Mouse (Mus musculus) cerebellum, adult 2 months (tissue): ENCODE data around the gene Brpf1. TPM values are rescaled to one million over a fixed set of nuclear protein-coding genes. Genes with fewer than 3 reads are reported as not detected.

ENCODE experiments used
- DNase-seq, 2 experiments: peaks; one replicate each; pipeline ENCODE4 v3.0.0; 2021
- H3K27ac ChIP-seq: fragments of 200-500 bp; 2 replicates; pipeline ENCODE4 v1.5.1; 2012; ENCODE audit warnings: low read length, control low read depth, inconsistent platforms; ENCODE audit not compliant: insufficient read depth
- H3K27me3 ChIP-seq: fragments of 200-500 bp; 2 replicates; pipeline ENCODE4 v1.6.1; 2012; ENCODE audit warnings: inconsistent platforms, mild to moderate bottlenecking, low read length, moderate library complexity; ENCODE audit not compliant: control insufficient read depth, insufficient read depth
- H3K4me1 ChIP-seq: fragments of 200-500 bp; 2 replicates; pipeline ENCODE4 v1.6.1; 2011; ENCODE audit warnings: low read length; ENCODE audit not compliant: control insufficient read depth, insufficient read depth
- H3K4me3 ChIP-seq: fragments of 200-500 bp; replicated peaks from 2 replicates; pipeline ENCODE3; 2011; ENCODE audit warnings: mild to moderate bottlenecking, low read depth, low read length, control low read depth; ENCODE audit not compliant: insufficient read depth
- CTCF ChIP-seq: fragments of 200-500 bp; IDR thresholded peaks from 2 replicates; pipeline ENCODE4 v1.5.1; 2011; ENCODE audit warnings: low read depth, mild to moderate bottlenecking, control low read depth, low read length, moderate library complexity, borderline replicate concordance; ENCODE audit not compliant: insufficient read depth
- POLR2A ChIP-seq: fragments of 200-500 bp; IDR thresholded peaks from 2 replicates; pipeline ENCODE4 v1.6.1; 2011; ENCODE audit warnings: low read length, control low read depth, borderline replicate concordance; ENCODE audit not compliant: insufficient read depth
- WGBS: fragments of 180-500 bp; shearing (Covaris S2); methylation state at CpG from one replicate; pipeline ENCODE4 v1.1.7; 2018; 5-methylcytosine and 5-hydroxymethylcytosine counted together
- polyA plus RNA-seq: library from polyadenylated mRNA; depleted of rRNA; stranded (reverse); fragments of >200 nt; gene quantifications from 2 replicates; pipeline ENCODE4 v1.2.3, GENCODE M21; 2012

The Brpf1 gene
- polyA plus RNA-seq, 1 experiment = 48.1 TPM

DNA sequence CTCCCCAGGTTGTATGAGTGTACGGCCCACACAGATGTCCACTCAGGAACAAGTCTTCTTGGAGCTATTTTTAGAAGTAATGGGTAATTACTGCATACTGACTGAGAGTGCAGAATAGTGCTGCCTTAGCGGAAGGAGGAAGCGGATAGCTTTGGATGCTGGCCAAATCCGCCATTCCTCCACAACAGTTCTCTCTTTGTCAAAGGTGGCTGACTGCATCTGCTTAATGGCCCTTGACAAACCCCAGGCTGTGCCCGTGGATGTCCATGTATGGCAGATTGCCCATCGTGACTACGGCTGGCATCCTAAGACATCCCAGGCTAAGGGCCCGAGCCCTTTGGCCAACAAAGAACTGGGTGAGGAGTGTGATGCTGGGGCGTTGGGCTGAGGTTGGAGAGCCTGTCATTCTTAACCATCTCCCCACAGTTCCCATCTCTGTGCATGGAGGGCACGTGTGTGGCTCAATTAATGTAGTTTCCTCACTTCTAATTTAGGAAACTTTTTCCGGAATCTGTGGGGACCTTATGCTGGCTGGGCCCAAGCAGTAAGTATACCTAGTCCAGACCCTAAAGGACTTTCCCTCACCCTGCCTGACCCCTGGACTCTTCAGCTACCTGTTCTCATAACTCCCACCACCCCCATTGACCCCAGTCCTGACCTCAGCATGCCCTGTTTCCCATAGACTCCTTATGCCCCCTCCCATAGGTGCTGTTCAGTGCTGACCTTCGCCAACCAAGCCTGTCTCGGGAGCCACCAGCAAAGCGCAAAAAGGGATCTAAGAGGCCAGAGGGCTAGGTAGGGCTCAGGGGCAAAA lies 26.4 kb downstream of the Brpf1 start:
- Histone ChIP-seq H3K4me3 (no peak overlapping the region), H3K4me1 (no peaks in the 10 kb centered on the region), H3K27me3 (no peaks in the 10 kb centered on the region), H3K27ac (no peak overlapping the region; the same call in 1 of the 2 replicates)
- DNase-seq = peak in 1 of 2 experiments; percentile 42
- 34% methylated on average over 14 of the region's 14 CpGs for WGBS
- TF ChIP-seq CTCF (no peak), POLR2A (no peak)

- 66% methylated on average over 6 of the region's 6 CpGs for WGBS
- H3K27ac ChIP-seq = no peak overlapping the region
Observed at GRCm38 (mm10) chr6:113334216-113334615, 27.3 kb downstream of the Brpf1 start.

DNA sequence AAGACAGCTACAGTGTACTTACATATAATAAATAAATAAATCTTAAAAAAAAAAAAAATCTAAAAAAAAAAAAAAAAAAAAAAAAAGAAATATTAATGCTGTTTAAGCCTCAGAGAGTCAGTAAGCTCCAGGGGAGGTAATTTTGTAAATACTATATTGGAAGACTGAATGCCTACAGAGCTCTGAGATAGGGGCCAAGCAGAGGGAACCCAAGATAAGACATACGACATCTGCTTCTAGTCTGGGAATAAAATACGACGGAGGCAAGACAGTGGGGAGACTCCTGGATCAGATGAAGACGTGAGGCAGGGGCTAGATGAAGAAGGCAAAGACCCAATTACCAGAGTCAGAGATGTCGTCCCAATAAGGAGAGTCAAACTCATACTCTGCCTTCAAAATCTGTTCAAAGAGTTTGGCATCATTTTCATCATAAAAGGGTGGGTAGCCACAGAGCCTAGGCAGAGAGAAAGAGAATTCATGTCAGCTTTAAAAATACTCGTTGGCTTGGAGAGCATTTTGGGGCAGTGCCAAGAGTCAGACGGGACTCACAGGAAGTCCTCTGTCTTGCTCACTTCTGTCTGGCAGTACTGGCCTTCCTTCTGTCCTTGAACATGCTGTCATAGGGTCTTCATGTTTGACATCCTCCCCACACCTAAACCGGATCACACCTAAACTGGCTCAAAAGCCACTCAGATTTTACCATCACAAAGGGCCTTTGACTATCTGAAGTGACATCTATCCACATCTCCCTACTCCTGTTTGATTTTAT lies 30.1 kb downstream of the Brpf1 start:
- H3K27ac ChIP-seq = no peak overlapping the region
- no peak for TF ChIP-seq POLR2A
- TF ChIP-seq CTCF = no peak
- WGBS = 17% methylated on average over 8 of the region's 8 CpGs
- H3K4me3 ChIP-seq = no peak overlapping the region
- DNase-seq = no peak
- H3K27me3 ChIP-seq = no peaks in the 10 kb centered on the region
- H3K4me1 ChIP-seq = no peaks in the 10 kb centered on the region

More at GRCm38 (mm10) chr6:113334216-113334615, 27.3 kb downstream of the Brpf1 start:
- Histone ChIP-seq H3K4me3 (no peak overlapping the region), H3K4me1 (no peaks in the 10 kb centered on the region), H3K27me3 (no peaks in the 10 kb centered on the region)
- TF ChIP-seq CTCF (no peak), POLR2A (no peak)
- no peak for DNase-seq

DNA sequence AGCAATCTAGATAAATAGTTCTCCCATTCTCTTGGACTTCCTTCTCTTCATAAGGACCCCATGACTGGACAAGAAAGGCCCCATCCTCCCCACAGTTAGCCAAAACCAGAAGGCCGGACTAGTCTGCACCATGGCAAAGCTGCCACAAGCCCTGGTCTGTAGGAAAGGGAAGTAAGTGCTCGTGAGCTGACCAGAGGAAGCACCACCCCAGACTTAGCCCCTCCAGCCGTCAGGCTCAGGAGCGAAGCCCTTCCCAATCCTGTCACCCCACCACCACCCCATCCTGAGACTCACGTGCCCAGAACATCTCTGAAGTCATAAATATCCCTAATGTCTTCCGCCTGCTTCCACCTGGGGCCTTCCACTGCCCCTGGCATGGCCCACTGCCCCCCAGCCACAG lies 34.6 kb downstream of the Brpf1 start:
- H3K4me3 ChIP-seq = no peak overlapping the region
- H3K4me1 ChIP-seq = peaks cover 10% of the 10 kb centered on the region
- H3K27ac ChIP-seq = no peak overlapping the region
- DNase-seq = no peak
- TF ChIP-seq POLR2A (no peak), CTCF (no peak)
- H3K27me3 ChIP-seq = no peaks in the 10 kb centered on the region
- WGBS = 83% methylated on average over 6 of the region's 6 CpGs

GRCm38 (mm10) chr6:113342297-113342696 lies 35.4 kb downstream of the Brpf1 start:
- no peaks in the 10 kb centered on the region for H3K27me3 ChIP-seq
- WGBS = 44% methylated on average over 6 of the region's 7 CpGs
- H3K27ac ChIP-seq = no peak overlapping the region
- no peak for DNase-seq
- TF ChIP-seq POLR2A = no peak
- no peak for TF ChIP-seq CTCF
- peaks cover 10% of the 10 kb centered on the region for H3K4me1 ChIP-seq
- no peak overlapping the region for H3K4me3 ChIP-seq

GRCm38 (mm10) chr6:113343177-113344092 lies 36.5 kb downstream of the Brpf1 start, which contains the start of gene Camk1:
TSS of gene Camk1 (minus strand) at chr6:113343984.
- no peak for TF ChIP-seq CTCF
- peak; percentile 67; the same call in 1 of the 2 replicates for TF ChIP-seq POLR2A
- WGBS = 13% methylated on average over 32 of the region's 32 CpGs
- Histone ChIP-seq H3K4me3 (peak within 1 kb of the TSS; percentile 87), H3K27me3 (no peaks in the 10 kb centered on the region), H3K27ac (peak within 1 kb of the TSS; percentile 55), H3K4me1 (peaks cover 10% of the 10 kb centered on the region)
- peak; percentile 87 for DNase-seq

- Histone ChIP-seq H3K27ac (peak overlapping the region; percentile 27; the same call in 1 of the 2 replicates), H3K4me3 (peak overlapping the region; percentile 87), H3K27me3 (no peaks in the 10 kb centered on the region), H3K4me1 (peaks cover 10% of the 10 kb centered on the region)
- 2% methylated on average over 2 of the region's 2 CpGs for WGBS
- no peak for TF ChIP-seq CTCF
- no peak for TF ChIP-seq POLR2A
- peak; percentile 53 to 60 for DNase-seq
Observed at GRCm38 (mm10) chr6:113344321-113344720, 37.4 kb downstream of the Brpf1 start.
